Mouse (Mus musculus): ENCODE measurements around the gene Krtap4-16. TPM values are rescaled to one million over a fixed set of nuclear protein-coding genes. Genes with fewer than 3 reads are reported as not detected.

The Krtap4-16 gene
- not detected in 2 replicates for polyA plus RNA-seq (2012; rRNA removed)

GRCm38 (mm10) chr11:99851508-99851907, at the start of gene Krtap4-16:
TSS of gene Krtap4-16 (minus strand) at chr11:99851608.

GRCm38 (mm10) chr11:99878887-99879286, 27.5 kb upstream of the Krtap4-16 start, which contains the start of gene Gm11567:
TSS of gene Gm11567 (plus strand) at chr11:99879187.

GRCm38 (mm10) chr11:99873089-99873488, 21.7 kb upstream of the Krtap4-16 start, which contains the start of gene Krtap9-1:
TSS of gene Krtap9-1 (plus strand) at chr11:99873389.

GRCm38 (mm10) chr11:99864176-99864575, 12.8 kb upstream of the Krtap4-16 start, which contains the start of gene Gm11559:
TSS of gene Gm11559 (plus strand) at chr11:99864476.

GRCm38 (mm10) chr11:99857617-99858016, 6.2 kb upstream of the Krtap4-16 start, which contains the start of gene Gm11568:
TSS of gene Gm11568 (plus strand) at chr11:99857917.

GRCm38 (mm10) chr11:99837966-99838365, 13.4 kb downstream of the Krtap4-16 start, which contains the start of gene 2300003K06Rik:
TSS of gene 2300003K06Rik (minus strand) at chr11:99838066.

GRCm38 (mm10) chr11:99815566-99815965, 35.8 kb downstream of the Krtap4-16 start, which contains the start of gene Gm11564:
TSS of gene Gm11564 (minus strand) at chr11:99815666.

GRCm38 (mm10) chr11:99809792-99810191, 41.6 kb downstream of the Krtap4-16 start, which contains the start of gene Krtap4-13:
TSS of gene Krtap4-13 (minus strand) at chr11:99809892.

GRCm38 (mm10) chr11:99804346-99804745, 47.1 kb downstream of the Krtap4-16 start, which contains the start of gene Gm11554:
TSS of gene Gm11554 (minus strand) at chr11:99804446.

Other genes with a start within 250 kb of the Krtap4-16 start
- not detected in 2 replicates for gene Gm11938, start 248.3 kb downstream of the Krtap4-16 start, polyA plus RNA-seq (2012; rRNA removed)
- not detected in 2 replicates for gene Gm11937, start 241.4 kb downstream of the Krtap4-16 start, polyA plus RNA-seq (2012; rRNA removed)
- not detected in 2 replicates for gene Krtap2-4, start 236.8 kb downstream of the Krtap4-16 start, polyA plus RNA-seq (2012; rRNA removed)
- gene Gm11562, start 231.2 kb downstream of the Krtap4-16 start, polyA plus RNA-seq (2012; rRNA removed) = not detected in 2 replicates
- not detected in 2 replicates for gene Krtap4-1, start 223.4 kb downstream of the Krtap4-16 start, polyA plus RNA-seq (2012; rRNA removed)
- not detected in 2 replicates for gene Krtap4-2, start 216.5 kb downstream of the Krtap4-16 start, polyA plus RNA-seq (2012; rRNA removed)
- gene Krtap4-7, start 207.5 kb downstream of the Krtap4-16 start, polyA plus RNA-seq (2012; rRNA removed) = not detected in 2 replicates
- not detected in 2 replicates for gene Gm11555, start 201.4 kb downstream of the Krtap4-16 start, polyA plus RNA-seq (2012; rRNA removed)
- gene Gm11563, start 192.6 kb downstream of the Krtap4-16 start, polyA plus RNA-seq (2012; rRNA removed) = not detected in 2 replicates
- not detected in 2 replicates for gene Krtap4-6, start 185.6 kb downstream of the Krtap4-16 start, polyA plus RNA-seq (2012; rRNA removed)
- gene Gm14190, start 160.9 kb downstream of the Krtap4-16 start, polyA plus RNA-seq (2012; rRNA removed) = not detected in 2 replicates
- gene Gm14180, start 117.3 kb downstream of the Krtap4-16 start, polyA plus RNA-seq (2012; rRNA removed) = not detected in 2 replicates
- not detected in 2 replicates for gene Gm11595, start 78.7 kb downstream of the Krtap4-16 start, polyA plus RNA-seq (2012; rRNA removed)
- not detected in 2 replicates for gene Krtap4-8, start 70.9 kb downstream of the Krtap4-16 start, polyA plus RNA-seq (2012; rRNA removed)
- not detected in 2 replicates for gene Krtap4-9, start 66.4 kb downstream of the Krtap4-16 start, polyA plus RNA-seq (2012; rRNA removed)
- not detected in 2 replicates for gene Gm11596, start 58.1 kb downstream of the Krtap4-16 start, polyA plus RNA-seq (2012; rRNA removed)
- gene Gm11569, start 52.7 kb downstream of the Krtap4-16 start, polyA plus RNA-seq (2012; rRNA removed) = not detected in 2 replicates
- gene Gm11554, start 47.2 kb downstream of the Krtap4-16 start, polyA plus RNA-seq (2012; rRNA removed) = 0.25 TPM in 1 of 2 replicates, not detected in the other
- gene Krtap4-13, start 41.7 kb downstream of the Krtap4-16 start, polyA plus RNA-seq (2012; rRNA removed) = 0.36 TPM in 1 of 2 replicates, not detected in the other
- not detected in 2 replicates for gene Gm11564, start 35.9 kb downstream of the Krtap4-16 start, polyA plus RNA-seq (2012; rRNA removed)
- gene 2300003K06Rik, start 13.5 kb downstream of the Krtap4-16 start, polyA plus RNA-seq (2012; rRNA removed) = not detected in 2 replicates
- not detected in 2 replicates for gene Gm11568, start 6.3 kb upstream of the Krtap4-16 start, polyA plus RNA-seq (2012; rRNA removed)
- gene Gm11559, start 12.9 kb upstream of the Krtap4-16 start, polyA plus RNA-seq (2012; rRNA removed) = not detected in 2 replicates
- gene Krtap9-1, start 21.8 kb upstream of the Krtap4-16 start, polyA plus RNA-seq (2012; rRNA removed) = not detected in 2 replicates
- not detected in 2 replicates for gene Gm11567, start 27.6 kb upstream of the Krtap4-16 start, polyA plus RNA-seq (2012; rRNA removed)
- not detected in 2 replicates for gene Krtap31-1, start 56.3 kb upstream of the Krtap4-16 start, polyA plus RNA-seq (2012; rRNA removed)
- gene Gm11565, start 63.1 kb upstream of the Krtap4-16 start, polyA plus RNA-seq (2012; rRNA removed) = not detected in 2 replicates
- gene Krtap31-2, start 84.7 kb upstream of the Krtap4-16 start, polyA plus RNA-seq (2012; rRNA removed) = not detected in 2 replicates
- gene Krtap9-5, start 96.9 kb upstream of the Krtap4-16 start, polyA plus RNA-seq (2012; rRNA removed) = not detected in 2 replicates
- gene Krtap29-1, start 127.4 kb upstream of the Krtap4-16 start, polyA plus RNA-seq (2012; rRNA removed) = not detected in 2 replicates
- not detected in 2 replicates for gene Krtap16-1, start 135.0 kb upstream of the Krtap4-16 start, polyA plus RNA-seq (2012; rRNA removed)
- not detected in 2 replicates for gene Krtap17-1, start 142.4 kb upstream of the Krtap4-16 start, polyA plus RNA-seq (2012; rRNA removed)
- not detected in 2 replicates for gene Krt33a, start 164.6 kb upstream of the Krtap4-16 start, polyA plus RNA-seq (2012; rRNA removed)
- gene Krt33b, start 178.3 kb upstream of the Krtap4-16 start, polyA plus RNA-seq (2012; rRNA removed) = not detected in 2 replicates
- gene Krt34, start 189.9 kb upstream of the Krtap4-16 start, polyA plus RNA-seq (2012; rRNA removed) = not detected in 2 replicates
- 0.09 TPM in 1 of 2 replicates, not detected in the other for gene Krt31, start 198.9 kb upstream of the Krtap4-16 start, polyA plus RNA-seq (2012; rRNA removed)
- gene Krt32, start 236.6 kb upstream of the Krtap4-16 start, polyA plus RNA-seq (2012; rRNA removed) = 2.5 TPM in 2 replicates
- 0.08 TPM in 1 of 2 replicates, not detected in the other for gene Krt35, start 244.6 kb upstream of the Krtap4-16 start, polyA plus RNA-seq (2012; rRNA removed)

Data from stomach, adult 2 months (tissue).